In genomic region chr14:51871741-51872140, GRCm38 (mm10) we compare ENCODE assay signal across 38 mouse cellular contexts. TPM values are rescaled to one million over a fixed set of nuclear protein-coding genes. Genes with fewer than 3 reads are reported as not detected.
DNase-seq lines count a peak whose midpoint lies in the region; TF ChIP-seq lines count a peak whose summit lies in the region.
"Had no signal": no experiment of that assay in that cellular context is flagged by ENCODE, and none has a peak within 500 bp of the region (broad histone marks: within the 10 kb centered on the region; RNA-seq: fewer than 3 reads in every experiment).

No protein-coding gene starts in this region.

- H3K9ac ChIP-seq in liver, adult 2 months (ENCODE audit: low read depth, low read length): no peak overlapping the region
- H3K9ac ChIP-seq: embryonic facial prominence, embryonic 15.5 days; forebrain, embryonic 12.5 days; forebrain, postnatal 0 days; heart, embryonic 13.5 days; hindbrain, embryonic 14.5 days; kidney, embryonic 15.5 days; liver, embryonic 14.5 days had no signal

- peak; percentile 70 for DNase-seq in liver, adult 2 months (ENCODE audit: extremely low read depth, low read depth, low spot score)
- DNase-seq in liver: no peak
- DNase-seq in R1 (ENCODE audit: low read depth, low spot score): peak; percentile 0
- peak; percentile 76 for DNase-seq in adrenal gland, postnatal 10 days
- DNase-seq in brain, embryonic 14.5 days (ENCODE audit: low read depth): peak; percentile 7
- no peak for DNase-seq in embryo, embryonic 10.5 days (ENCODE audit: low spot score)
- DNase-seq in right cerebral cortex, postnatal 14 days: no peak
- DNase-seq: cerebellum, adult 18-20 months; cerebellum, postnatal 10 days; forebrain, postnatal 0 days; heart, postnatal 10 days; kidney, adult 18-20 months; kidney, postnatal 25 days; left cerebral cortex, postnatal 4 days; lung, adult 2 months; lung, postnatal 10 days; midbrain, embryonic 14.5 days; thymus, adult 2 months; thymus, postnatal 36 days had no signal

- no peak overlapping the region for H3K4me3 ChIP-seq in liver, adult 2 months (ENCODE audit: insufficient read depth, low read depth, low read length)
- H3K4me3 ChIP-seq: embryonic facial prominence, embryonic 10.5 days; embryonic facial prominence, embryonic 15.5 days; forebrain, embryonic 12.5 days; heart, embryonic 13.5 days; kidney, embryonic 15.5 days; layer of hippocampus, adult 2 months had no signal

- TF ChIP-seq CTCF in liver, adult 2 months (IDR thresholded peaks at IDR 0.05; ENCODE audit: low read depth, low read length): no peak
- no peak for TF ChIP-seq CTCF in brain, embryonic 14.5 days (IDR thresholded peaks at IDR 0.05; ENCODE audit: borderline replicate concordance, extremely low read depth, insufficient read depth, insufficient read length)

- 68% methylated on average over 9 of the region's 9 CpGs for WGBS in liver, adult 2 months

- peaks cover 3% of the 10 kb centered on the region for H3K4me1 ChIP-seq in liver, adult 2 months (ENCODE audit: control insufficient read depth, insufficient read depth, low read length)
- H3K4me1 ChIP-seq: embryonic facial prominence, embryonic 10.5 days; embryonic facial prominence, embryonic 15.5 days; forebrain, embryonic 12.5 days; heart, embryonic 13.5 days; kidney, embryonic 15.5 days had no signal

- TF ChIP-seq POLR2A in liver, adult 2 months (IDR thresholded peaks at IDR 0.05; ENCODE audit: extremely low read depth, insufficient read depth, low read length): no peak
- no peak for TF ChIP-seq POLR2A in brain, embryonic 14.5 days (IDR thresholded peaks at IDR 0.05; ENCODE audit: borderline replicate concordance, extremely low read depth, insufficient read depth, insufficient read length, poor library complexity, severe bottlenecking)

- H3K27ac ChIP-seq in liver, adult 2 months (replicated peaks; ENCODE audit: insufficient read depth, low read depth, low read length): no peak overlapping the region
- H3K27ac ChIP-seq: embryonic facial prominence, embryonic 10.5 days; embryonic facial prominence, embryonic 15.5 days; forebrain, embryonic 12.5 days; heart, embryonic 13.5 days; hindbrain, embryonic 14.5 days; kidney, embryonic 15.5 days; layer of hippocampus, adult 2 months; liver, embryonic 14.5 days; macrophage had no signal

- H3K36me3 ChIP-seq in liver, adult 2 months (ENCODE audit: control insufficient read depth, insufficient read depth, low read length): no peaks in the 10 kb centered on the region
- H3K36me3 ChIP-seq: embryonic facial prominence, embryonic 10.5 days; embryonic facial prominence, embryonic 15.5 days; forebrain, embryonic 12.5 days; heart, embryonic 13.5 days; kidney, embryonic 15.5 days had no signal

- no peaks in the 10 kb centered on the region for H3K27me3 ChIP-seq in liver, adult 2 months (ENCODE audit: control insufficient read depth, insufficient read depth, low read length)
- H3K27me3 ChIP-seq: forebrain, embryonic 12.5 days; kidney, embryonic 15.5 days had no signal

- H3K79me2 ChIP-seq in liver, adult 2 months (ENCODE audit: control insufficient read depth, insufficient read depth, low read length): no peaks in the 10 kb centered on the region

RNA-seq across cellular contexts. Expression of gene Mettl17, which starts 12.9 kb away (rescaled TPM):
- total RNA-seq in liver, adult 2 months (2014; rRNA removed): 14.0 and 23.2 TPM in 2 replicates
- 18.2 and 21.0 TPM in 2 replicates for polyA plus RNA-seq in liver, adult 2 months (2012; rRNA removed)
- 10 to 100 TPM; 29.5 to 34.7 TPM for total RNA-seq in adrenal gland, postnatal 10 days (2021)
- 64.9 and 76.0 TPM in 2 replicates for polyA plus RNA-seq in brain, embryonic 14.5 days (2012; rRNA removed)

RNA-seq across cellular contexts. Expression of gene Ear6, which starts 18.2 kb away (rescaled TPM):
- not detected in 2 replicates for total RNA-seq in liver, adult 2 months (2014; rRNA removed)
- not detected in 2 replicates for polyA plus RNA-seq in liver, adult 2 months (2012; rRNA removed)
- total RNA-seq in adrenal gland, postnatal 10 days (2021): 1 to 10 TPM in 1 of 2 experiments, not detected in 1; 1.5 TPM
- polyA plus RNA-seq in brain, embryonic 14.5 days (2012; rRNA removed): 0.14 TPM in 1 of 2 replicates, not detected in the other
- total RNA-seq: forebrain, postnatal 0 days; gastrocnemius, adult 8-10 months; heart, adult 8-10 months; heart, postnatal 10 days; layer of hippocampus, adult 2 months; layer of hippocampus, postnatal 25 days; left cerebral cortex, postnatal 4 days; megakaryocyte-erythroid progenitor cell, adult 5-6 weeks had no signal
- polyA plus RNA-seq: cortical plate, adult 2 months; embryonic facial prominence, embryonic 10.5 days; embryonic facial prominence, embryonic 15.5 days; forebrain, embryonic 12.5 days; forebrain, postnatal 0 days; heart, embryonic 13.5 days; hindbrain, embryonic 14.5 days; inflammation-experienced regulatory T-cells, adult 6 months; kidney, embryonic 15.5 days; midbrain, embryonic 14.5 days; neural tube, embryonic 14.5 days had no signal

RNA-seq across cellular contexts. Expression of gene Slc39a2, which starts 20.9 kb away (rescaled TPM):
- total RNA-seq in liver, adult 2 months (2014; rRNA removed): 0.65 and 1.4 TPM in 2 replicates
- polyA plus RNA-seq in liver, adult 2 months (2012; rRNA removed): 1.1 and 1.8 TPM in 2 replicates
- total RNA-seq in adrenal gland, postnatal 10 days (2021): under 1 TPM; 0.24 to 0.97 TPM
- polyA plus RNA-seq in brain, embryonic 14.5 days (2012; rRNA removed): 12.1 and 15.3 TPM in 2 replicates
- total RNA-seq: hematopoietic stem cell, adult 5-6 weeks; monocyte, adult 5-6 weeks had no signal

RNA-seq across cellular contexts. Expression of gene Ndrg2, which starts 42.2 kb away (rescaled TPM):
- total RNA-seq in liver, adult 2 months (2014; rRNA removed): 1,230 and 1,535 TPM in 2 replicates
- polyA plus RNA-seq in liver, adult 2 months (2012; rRNA removed): 1,907 and 2,831 TPM in 2 replicates
- total RNA-seq in adrenal gland, postnatal 10 days (2021): 100 to 1,000 TPM; 337 to 338 TPM
- polyA plus RNA-seq in brain, embryonic 14.5 days (2012; rRNA removed): 80.5 and 115 TPM in 2 replicates
- polyA plus RNA-seq: macrophage had no signal

RNA-seq across cellular contexts. Expression of gene Tppp2, which starts 46.5 kb away (rescaled TPM):
- total RNA-seq in liver, adult 2 months (2014; rRNA removed): not detected in 2 replicates
- polyA plus RNA-seq in liver, adult 2 months (2012; rRNA removed): not detected in 2 replicates
- total RNA-seq in adrenal gland, postnatal 10 days (2021): not detected
- not detected in 2 replicates for polyA plus RNA-seq in brain, embryonic 14.5 days (2012; rRNA removed)
- total RNA-seq: forebrain, postnatal 0 days; heart, adult 8-10 months; heart, postnatal 10 days; hematopoietic stem cell, adult 5-6 weeks; layer of hippocampus, adult 2 months; layer of hippocampus, postnatal 25 days; left cerebral cortex, postnatal 4 days; megakaryocyte-erythroid progenitor cell, adult 5-6 weeks; monocyte, adult 5-6 weeks had no signal
- polyA plus RNA-seq: cortical plate, adult 2 months; embryonic facial prominence, embryonic 10.5 days; embryonic facial prominence, embryonic 15.5 days; forebrain, embryonic 12.5 days; forebrain, postnatal 0 days; heart, embryonic 13.5 days; hindbrain, embryonic 14.5 days; inflammation-experienced regulatory T-cells, adult 6 months; kidney, embryonic 15.5 days; limb, embryonic 14.5 days; liver, embryonic 14.5 days; lung, adult 2 months; macrophage; midbrain, embryonic 14.5 days; neural tube, embryonic 14.5 days; thymus, adult 2 months had no signal

Comparison
In these comparisons a context has a peak if more than half of its experiments do, and no peak if none do; other contexts are left out.
1. DNase-seq: peak in liver, adult 2 months (single experiment), R1 (single experiment), adrenal gland, postnatal 10 days (single experiment) and brain, embryonic 14.5 days (single experiment); none in liver (single experiment), embryo, embryonic 10.5 days (single experiment) and right cerebral cortex, postnatal 14 days (single experiment).